Mouse (Mus musculus) gastrocnemius, postnatal 14 days (tissue): ENCODE results near the gene Rnase12. TPM values are rescaled to one million over a fixed set of nuclear protein-coding genes. Genes with fewer than 3 reads are reported as not detected.
A peak's percentile ranks its signal among the peaks of the same experiment; 100 is the strongest.

Source experiments
- DNase-seq: peaks from one replicate; pipeline ENCODE4 v3.0.0; 2021; ENCODE audit warnings: mixed read lengths
- intact Hi-C: fragments of 180-260 bp; cut with DNase I; formaldehyde crosslinking; loops from one replicate; pipeline ENCODE4 v1.15.1; 2025; ENCODE audit warnings: low total_unique reads
- long read RNA-seq, 2 experiments: library from polyadenylated mRNA; stranded (forward); transcript quantifications; one replicate each; pipeline ENCODE4 v2.0.0; 2021
- total RNA-seq, 2 experiments: library from RNA; stranded (reverse); gene quantifications; 2 replicates each; pipeline ENCODE4 v1.2.3; 2021

Gene Rnase12
- not detected for total RNA-seq
- long read RNA-seq, experiment 1: 0 reads
- long read RNA-seq, experiment 2: 0 reads

- no peak for DNase-seq
- intact Hi-C loops: no loop called here
Observed at GRCm38 (mm10) chr14:51057401-51057831, at the start of gene Rnase12. Gene Rnase12 (minus strand): TSS chr14:51057661.

GRCm38 (mm10) chr14:51106449-51106967 lies 49.0 kb upstream of the Rnase12 start:
- no peak for DNase-seq
- intact Hi-C loops: no loop called here

GRCm38 (mm10) chr14:51104366-51104765 lies 46.9 kb upstream of the Rnase12 start:
- intact Hi-C loops: no loop called here
- no peak for DNase-seq

GRCm38 (mm10) chr14:51103217-51103616 lies 45.8 kb upstream of the Rnase12 start:
- intact Hi-C loops: no loop called here
- peak; percentile 53 for DNase-seq

GRCm38 (mm10) chr14:51101284-51101683 lies 43.8 kb upstream of the Rnase12 start:
- intact Hi-C loops: no loop called here
- no peak for DNase-seq

GRCm38 (mm10) chr14:51098921-51099320 lies 41.5 kb upstream of the Rnase12 start:
- DNase-seq: no peak
- intact Hi-C loops: loop anchor here (5.0 to 10.0 kb wide), 3 partner anchors 72 to 673 kb away; partner anchors contain the start of genes Ang4, Ccnb1ip1 and Parp2

GRCm38 (mm10) chr14:51098300-51098699 lies 40.8 kb upstream of the Rnase12 start:
- intact Hi-C loops: loop anchor here (5.0 to 10.0 kb wide), 3 partner anchors 71 to 674 kb away; partner anchors contain the start of genes Ang4, Ccnb1ip1 and Parp2
- peak; percentile 16 for DNase-seq

- intact Hi-C loops: loop anchor here (5.0 to 10.0 kb wide), 3 partner anchors 69 to 676 kb away; partner anchors contain the start of genes Ang4, Ccnb1ip1 and Parp2
- DNase-seq: no peak
Observed at GRCm38 (mm10) chr14:51095736-51096524, 38.5 kb upstream of the Rnase12 start.

GRCm38 (mm10) chr14:51094921-51095320 lies 37.5 kb upstream of the Rnase12 start:
- DNase-seq: no peak
- intact Hi-C loops: loop anchor here (5.0 to 10.0 kb wide), 3 partner anchors 68 to 677 kb away; partner anchors contain the start of genes Ang4, Ccnb1ip1 and Parp2

GRCm38 (mm10) chr14:51094096-51094875 lies 36.8 kb upstream of the Rnase12 start:
- DNase-seq: no peak

GRCm38 (mm10) chr14:51093496-51093895 lies 36.0 kb upstream of the Rnase12 start:
- intact Hi-C loops: loop anchor here (10.0 kb wide), 1 partner anchor 289 kb away; the partner anchor contains the start of genes Ccnb1ip1 and Parp2
- DNase-seq: no peak

More at GRCm38 (mm10) chr14:51094096-51094875, 36.8 kb upstream of the Rnase12 start:
- intact Hi-C loops: loop anchor here (10.0 kb wide), 1 partner anchor 289 kb away; the partner anchor contains the start of genes Ccnb1ip1 and Parp2

- no peak for DNase-seq
- intact Hi-C loops: loop anchor here (10.0 kb wide), 1 partner anchor 287 kb away; the partner anchor contains the start of genes Ccnb1ip1 and Parp2
Observed at GRCm38 (mm10) chr14:51092073-51092620, 34.7 kb upstream of the Rnase12 start.

- intact Hi-C loops: loop anchor here (10.0 kb wide), 1 partner anchor 286 kb away; the partner anchor contains the start of genes Ccnb1ip1 and Parp2
Observed at GRCm38 (mm10) chr14:51090921-51091900, 33.8 kb upstream of the Rnase12 start, which contains the start of the genes Rnase4 and Ang. Gene Rnase4 (plus strand): TSS chr14:51091077. Gene Ang (plus strand): TSS chr14:51091150.

GRCm38 (mm10) chr14:51090077-51090781 lies 32.8 kb upstream of the Rnase12 start:
- DNase-seq: peak; percentile 67
- intact Hi-C loops: loop anchor here (10.0 kb wide), 1 partner anchor 285 kb away; the partner anchor contains the start of genes Ccnb1ip1 and Parp2

More at GRCm38 (mm10) chr14:51090921-51091900, 33.8 kb upstream of the Rnase12 start, which contains the start of the genes Rnase4 and Ang:
- peak; percentile 79 for DNase-seq

GRCm38 (mm10) chr14:51089674-51090076 lies 32.2 kb upstream of the Rnase12 start:
- intact Hi-C loops: loop anchor here (2.0 to 10.0 kb wide), 2 partner anchors 25 to 285 kb away; partner anchors contain the start of genes Ccnb1ip1 and Parp2
- no peak for DNase-seq

GRCm38 (mm10) chr14:51088970-51089673 lies 31.7 kb upstream of the Rnase12 start:
- intact Hi-C loops: loop anchor here (2.0 kb wide), 1 partner anchor 24 kb away; no protein-coding TSS in a partner anchor
- peak; percentile 91 for DNase-seq
